In the genomic region with DNA sequence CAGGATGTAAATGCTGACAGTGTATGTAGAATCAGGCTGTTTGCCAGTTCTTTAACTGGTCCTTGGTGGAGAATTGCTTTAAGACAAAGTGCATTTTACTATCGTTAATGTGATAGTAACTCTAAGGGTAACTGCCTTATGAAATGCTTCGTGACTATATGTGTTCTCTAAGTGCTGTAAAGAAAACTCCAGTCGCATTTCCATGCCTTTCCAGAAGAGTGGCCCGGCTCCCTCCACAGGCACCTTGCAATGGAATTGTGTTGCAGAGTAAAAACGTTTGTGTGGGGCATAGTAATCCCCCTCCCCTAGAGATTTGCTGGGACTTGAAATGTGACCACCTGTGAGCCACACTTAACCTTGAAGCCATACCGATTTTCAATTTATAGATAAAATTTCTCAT, we compare ENCODE assay signal across 9 mouse cellular contexts. TPM values are rescaled to one million over a fixed set of nuclear protein-coding genes. Genes with fewer than 3 reads are reported as not detected.
DNase-seq lines count a peak whose midpoint lies in the region; ATAC-seq lines count a peak whose summit lies in the region.
"Had no signal": no experiment of that assay in that cellular context is flagged by ENCODE, and none has a peak within 500 bp of the region (broad histone marks: within the 10 kb centered on the region; RNA-seq: fewer than 3 reads in every experiment).

No protein-coding gene starts in this region.

- H3K9ac ChIP-seq in forebrain, embryonic 11.5 days (ENCODE audit: low read length), result no peak overlapping the region
- H3K9ac ChIP-seq in stomach, embryonic 15.5 days, result no peak overlapping the region
- H3K9ac ChIP-seq: neural tube, embryonic 12.5 days had no signal

- WGBS in forebrain, embryonic 10.5 days, result 39% methylated on average over 6 of the region's 6 CpGs
- 45% methylated on average over 6 of the region's 6 CpGs for WGBS in forebrain, embryonic 11.5 days
- 56% methylated on average over 6 of the region's 6 CpGs for WGBS in limb, embryonic 10.5 days
- WGBS in stomach, embryonic 15.5 days, result 34% methylated on average over 6 of the region's 6 CpGs

- H3K4me2 ChIP-seq in forebrain, embryonic 11.5 days (ENCODE audit: low read depth, low read length, severe bottlenecking), result no peak overlapping the region
- peak overlapping the region; percentile 76 for H3K4me2 ChIP-seq in stomach, embryonic 15.5 days

- peak overlapping the region; percentile 66 for H3K4me3 ChIP-seq in forebrain, embryonic 10.5 days
- no peak overlapping the region for H3K4me3 ChIP-seq in forebrain, embryonic 11.5 days (ENCODE audit: low read depth, low read length)
- peak overlapping the region; percentile 93 for H3K4me3 ChIP-seq in megakaryocyte, embryonic 14.5 days (replicated peaks)
- peak overlapping the region; percentile 58; the same call in 1 of the 2 replicates for H3K4me3 ChIP-seq in limb, embryonic 10.5 days
- peak overlapping the region; percentile 63 for H3K4me3 ChIP-seq in stomach, embryonic 15.5 days (replicated peaks)
- H3K4me3 ChIP-seq: neural tube, embryonic 12.5 days had no signal

- DNase-seq in forebrain, embryonic 10.5 days (ENCODE audit: extremely low spot score, low spot score), result no peak
- DNase-seq in forebrain, embryonic 11.5 days (ENCODE audit: low spot score), result no peak
- DNase-seq in limb, embryonic 10.5 days (ENCODE audit: low spot score), result no peak
- DNase-seq in layer of hippocampus, postnatal 25 days (ENCODE audit: extremely low spot score in 1 of 2, low spot score in 1 of 2), result no peak
- no peak for DNase-seq in right cerebral cortex, adult 18-20 months

- no peak overlapping the region for H3K27ac ChIP-seq in forebrain, embryonic 10.5 days
- H3K27ac ChIP-seq in forebrain, embryonic 11.5 days (ENCODE audit: low read depth, low read length), result no peak overlapping the region
- no peak overlapping the region for H3K27ac ChIP-seq in limb, embryonic 10.5 days
- no peak overlapping the region for H3K27ac ChIP-seq in stomach, embryonic 15.5 days
- H3K27ac ChIP-seq: neural tube, embryonic 12.5 days had no signal

- H3K9me3 ChIP-seq in forebrain, embryonic 10.5 days, result no peaks in the 10 kb centered on the region
- H3K9me3 ChIP-seq in forebrain, embryonic 11.5 days (ENCODE audit: control insufficient read depth, low read length), result no peaks in the 10 kb centered on the region
- no peaks in the 10 kb centered on the region for H3K9me3 ChIP-seq in megakaryocyte, embryonic 14.5 days
- no peaks in the 10 kb centered on the region for H3K9me3 ChIP-seq in limb, embryonic 10.5 days (replicated peaks)
- no peaks in the 10 kb centered on the region for H3K9me3 ChIP-seq in stomach, embryonic 15.5 days
- H3K9me3 ChIP-seq: neural tube, embryonic 12.5 days had no signal

- ATAC-seq in forebrain, embryonic 11.5 days (replicated peaks; ENCODE audit: low FRiP score), result no peak
- ATAC-seq in megakaryocyte, adult 5-6 weeks (ENCODE audit: poor library complexity, severe bottlenecking), result no peak
- no peak for ATAC-seq in stomach, embryonic 15.5 days (ENCODE audit: insufficient read depth, low FRiP score, low read depth)

- peaks cover 33% of the 10 kb centered on the region for H3K27me3 ChIP-seq in forebrain, embryonic 10.5 days (ENCODE audit: poor library complexity, severe bottlenecking)
- no peaks in the 10 kb centered on the region for H3K27me3 ChIP-seq in forebrain, embryonic 11.5 days (ENCODE audit: control insufficient read depth, insufficient read depth, low read length)
- no peaks in the 10 kb centered on the region for H3K27me3 ChIP-seq in megakaryocyte, embryonic 14.5 days (replicated peaks)
- peaks cover 15% of the 10 kb centered on the region; the same call in 1 of the 2 replicates for H3K27me3 ChIP-seq in limb, embryonic 10.5 days (ENCODE audit: low read depth, poor library complexity, severe bottlenecking)
- H3K27me3 ChIP-seq in stomach, embryonic 15.5 days (replicated peaks), result no peaks in the 10 kb centered on the region
- H3K27me3 ChIP-seq: neural tube, embryonic 12.5 days had no signal

- peaks cover 13% of the 10 kb centered on the region for H3K4me1 ChIP-seq in forebrain, embryonic 10.5 days
- no peaks in the 10 kb centered on the region for H3K4me1 ChIP-seq in forebrain, embryonic 11.5 days (replicated peaks; ENCODE audit: control insufficient read depth, insufficient read depth, low read length)
- H3K4me1 ChIP-seq in megakaryocyte, embryonic 14.5 days, result peaks cover 42% of the 10 kb centered on the region
- no peaks in the 10 kb centered on the region for H3K4me1 ChIP-seq in limb, embryonic 10.5 days
- H3K4me1 ChIP-seq in stomach, embryonic 15.5 days, result no peaks in the 10 kb centered on the region
- H3K4me1 ChIP-seq: neural tube, embryonic 12.5 days had no signal

- H3K36me3 ChIP-seq in forebrain, embryonic 10.5 days (replicated peaks), result no peaks in the 10 kb centered on the region
- no peaks in the 10 kb centered on the region for H3K36me3 ChIP-seq in forebrain, embryonic 11.5 days (ENCODE audit: control insufficient read depth, insufficient read depth, low read length)
- no peaks in the 10 kb centered on the region for H3K36me3 ChIP-seq in megakaryocyte, embryonic 14.5 days (replicated peaks; ENCODE audit: low read length)
- no peaks in the 10 kb centered on the region for H3K36me3 ChIP-seq in limb, embryonic 10.5 days
- H3K36me3 ChIP-seq in stomach, embryonic 15.5 days, result no peaks in the 10 kb centered on the region
- H3K36me3 ChIP-seq: neural tube, embryonic 12.5 days had no signal

RNA-seq across cellular contexts. Expression of gene Mef2c, which starts 22.2 kb away (rescaled TPM):
- polyA plus RNA-seq in forebrain, embryonic 10.5 days (2016; fragmentation: Nextera tagmentation; extraction: Ambion mirVana), result 13.9 and 16.8 TPM in 2 replicates
- polyA plus RNA-seq in forebrain, embryonic 11.5 days (2014; fragmentation: Nextera tagmentation; extraction: Ambion mirVana), result 18.0 and 19.0 TPM in 2 replicates
- 27.1 and 31.6 TPM in 2 replicates for polyA plus RNA-seq in megakaryocyte, embryonic 14.5 days (2012; ENCODE audit: insufficient read depth, low replicate concordance)
- 52.8 and 57.4 TPM in 2 replicates for total RNA-seq in megakaryocyte, adult 5-6 weeks (2015)
- 86.5 and 89.1 TPM in 2 replicates for total RNA-seq in megakaryocyte, adult 5-6 weeks (2017)
- 13.2 and 17.5 TPM in 2 replicates for polyA plus RNA-seq in limb, embryonic 10.5 days (2016; fragmentation: Nextera tagmentation; extraction: Ambion mirVana)
- 39.5 and 41.4 TPM in 2 replicates for polyA plus RNA-seq in stomach, embryonic 15.5 days (2015; fragmentation: Nextera tagmentation; extraction: Ambion mirVana)
- total RNA-seq in layer of hippocampus, postnatal 25 days (2021), result 100 to 1,000 TPM; 114 to 128 TPM
